Mouse (Mus musculus) urinary bladder, adult 18-20 months (tissue): ENCODE results near the gene Gm10447.

Source experiments
- DNase-seq, 2 experiments: peaks; one replicate each; pipeline ENCODE4 v3.0.0; 2022; ENCODE audit warnings: low spot score in 2 of 2, mixed read lengths in 2 of 2

Gm10447 gene

GRCm38 (mm10) chr11:53478383-53479170 is 21.7 kb upstream of the Gm10447 start:
- DNase-seq: no peak

DNA sequence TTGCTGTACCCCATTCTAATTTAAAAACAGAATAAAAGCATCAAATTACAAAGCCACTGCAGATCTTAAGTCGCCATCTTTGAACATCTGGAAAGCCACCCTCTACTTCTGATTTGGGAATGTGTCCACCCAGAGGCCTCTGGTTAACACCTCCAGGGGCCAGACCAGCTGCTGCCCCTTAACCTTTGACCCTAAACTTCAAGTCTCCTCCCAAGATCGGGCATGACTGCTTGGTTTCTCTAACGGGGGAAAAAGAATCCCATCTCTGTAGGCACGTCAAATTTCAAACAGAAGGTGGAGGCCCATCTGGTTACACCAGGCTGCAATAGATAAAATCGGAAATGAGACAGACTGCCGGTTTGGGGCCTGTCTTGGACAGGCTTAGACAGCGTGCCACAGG is 20.9 kb upstream of the Gm10447 start:
- DNase-seq: no peak

DNA sequence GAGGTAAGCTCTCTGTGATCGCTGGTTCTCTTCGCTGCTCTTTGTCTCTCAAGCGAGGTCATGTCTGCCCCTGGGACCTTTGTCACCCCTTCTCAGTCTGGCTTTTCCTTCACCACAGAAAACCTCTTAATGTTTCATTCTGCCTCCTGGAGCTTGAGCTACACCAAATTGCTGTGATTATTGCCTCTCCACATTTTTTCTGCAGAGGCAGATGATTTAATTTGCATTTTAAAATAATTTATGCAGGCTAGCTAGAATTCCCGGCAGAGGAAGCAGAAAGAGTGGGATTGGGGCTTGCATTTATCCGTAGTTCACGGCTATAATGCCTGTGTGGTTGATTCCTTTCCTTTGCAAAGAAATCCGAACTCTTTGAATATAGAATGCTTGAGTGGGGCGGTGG is 18.7 kb upstream of the Gm10447 start:
- DNase-seq: no peak

GRCm38 (mm10) chr11:53472709-53473108 is 15.8 kb upstream of the Gm10447 start:
- DNase-seq: no peak

GRCm38 (mm10) chr11:53469968-53470695 is 13.2 kb upstream of the Gm10447 start, which contains the start of gene Gm9837:
Gene Gm9837 (minus strand): TSS chr11:53470479.
- peak; percentile 74 to 79 for DNase-seq

GRCm38 (mm10) chr11:53469294-53469967 is 12.5 kb upstream of the Gm10447 start:
- no peak for DNase-seq

- DNase-seq: no peak
Measured at GRCm38 (mm10) chr11:53466231-53466971, 9.5 kb upstream of the Gm10447 start.

DNA sequence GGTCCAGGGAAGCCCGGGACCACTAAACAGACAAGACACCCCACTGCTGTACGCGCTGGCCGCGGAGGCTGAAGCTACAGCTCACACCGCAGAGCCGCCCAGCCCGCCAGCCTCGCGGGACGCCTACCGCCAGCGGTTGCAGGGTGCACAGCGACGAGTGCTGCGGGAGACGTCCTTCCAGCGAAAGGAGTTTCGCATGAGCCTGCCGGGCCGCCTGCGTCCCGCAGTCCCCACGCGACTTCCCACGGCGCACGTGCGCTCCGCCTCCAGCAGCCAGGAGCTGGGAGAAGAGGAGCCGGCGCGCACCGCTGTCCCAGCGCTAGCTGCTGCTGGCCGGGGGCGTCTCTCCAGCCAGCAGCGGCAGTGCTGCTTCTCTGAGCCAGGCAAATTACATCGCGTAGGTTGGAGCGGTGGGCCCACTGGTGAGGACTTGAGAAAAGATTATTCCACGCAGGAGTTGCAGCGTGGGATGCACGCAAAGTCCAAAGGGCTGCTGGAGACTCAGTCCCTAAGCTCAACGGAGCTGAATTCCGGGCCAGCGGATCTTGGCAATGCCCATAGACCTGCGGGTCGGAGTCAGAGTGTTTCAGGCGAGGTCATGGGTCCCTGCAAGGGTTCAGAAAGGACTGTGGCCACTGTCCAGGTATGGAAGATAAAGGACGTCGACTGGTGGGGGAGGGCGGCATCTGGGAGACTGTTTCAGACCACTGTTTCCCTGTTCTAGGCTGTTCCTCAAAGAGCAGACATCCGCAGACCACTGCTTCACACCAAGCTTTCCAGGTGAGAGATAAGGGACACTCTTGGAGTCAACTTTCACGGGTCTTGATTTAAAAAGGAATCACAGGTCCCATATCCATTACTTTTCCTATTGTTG is 6.9 kb upstream of the Gm10447 start:
- DNase-seq: no peak

- no peak for DNase-seq
Measured at GRCm38 (mm10) chr11:53461727-53462126, 4.8 kb upstream of the Gm10447 start.

DNA sequence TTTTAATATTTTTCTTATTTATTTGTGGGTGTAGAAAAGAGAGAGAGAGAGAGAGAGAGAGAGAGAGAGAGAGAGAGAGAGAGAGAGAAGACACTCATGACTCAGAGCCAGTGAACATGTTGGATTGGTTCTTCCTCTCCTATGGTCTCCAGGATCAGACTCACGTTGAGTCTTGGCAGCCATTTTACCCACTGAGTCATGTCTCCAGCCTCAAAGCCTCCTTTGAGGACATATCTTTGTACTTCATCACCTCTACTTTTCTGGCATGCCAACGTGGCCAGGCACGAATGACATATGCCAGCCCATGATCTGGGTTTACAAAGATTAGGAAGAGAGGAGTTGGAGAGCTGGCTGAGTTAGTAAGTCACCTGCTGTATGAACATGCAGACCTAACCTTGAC is 3.3 kb upstream of the Gm10447 start:
- DNase-seq: no peak

- DNase-seq: no peak
Measured at GRCm38 (mm10) chr11:53458996-53459395, 2.1 kb upstream of the Gm10447 start.

DNA sequence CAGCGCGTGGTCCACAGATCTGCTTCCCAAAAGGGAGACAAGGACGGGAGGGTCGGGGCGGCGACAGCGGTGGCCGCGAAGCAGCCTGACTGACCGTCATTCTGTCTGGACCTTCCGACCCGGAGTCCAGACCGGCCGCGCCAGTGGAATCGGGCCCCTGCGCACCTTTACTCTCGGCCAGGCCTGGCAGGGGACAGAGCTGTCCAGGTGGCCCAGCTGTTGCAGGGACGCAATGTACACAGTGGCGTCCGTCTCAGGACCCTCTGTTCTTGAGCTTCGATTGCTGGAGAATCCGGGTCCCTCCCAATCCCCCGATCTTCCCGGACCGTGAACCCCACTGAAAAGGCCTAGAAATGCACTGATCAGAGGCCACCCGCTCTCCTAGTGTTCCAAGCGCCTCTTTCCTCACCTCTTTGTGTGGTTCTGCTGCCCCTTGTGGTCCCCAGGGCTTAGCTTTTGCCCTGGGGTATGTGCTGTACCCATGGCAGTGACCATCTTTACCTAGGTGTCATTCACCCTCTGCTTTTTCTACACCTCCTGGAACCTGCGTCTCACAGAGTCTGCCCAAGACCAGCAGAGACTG is 553 bp upstream of the Gm10447 start:
- DNase-seq: no peak

GRCm38 (mm10) chr11:53453031-53453430 is 3.9 kb downstream of the Gm10447 start:
- DNase-seq: no peak

DNA sequence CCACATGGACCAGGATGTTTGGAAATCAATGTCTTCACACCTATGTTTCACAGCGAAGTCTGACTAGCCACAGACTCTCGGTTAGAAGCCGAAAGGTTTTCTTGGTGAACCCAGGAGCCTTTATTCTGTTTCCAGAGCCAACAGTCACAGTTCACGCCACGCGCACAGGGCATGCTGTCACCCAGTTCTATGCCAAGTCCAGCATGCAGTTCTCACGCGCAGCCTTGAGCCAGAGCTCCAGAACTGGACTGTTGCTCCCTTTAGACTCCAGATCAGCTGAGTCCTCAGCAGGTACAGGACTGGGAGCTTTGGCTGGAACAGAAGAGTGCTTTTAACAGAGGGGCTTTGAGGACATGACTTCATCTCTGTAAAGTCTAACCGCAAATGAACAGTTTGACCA is 4.5 kb downstream of the Gm10447 start:
- no peak for DNase-seq

GRCm38 (mm10) chr11:53451361-53451760 is 5.5 kb downstream of the Gm10447 start:
- DNase-seq: no peak

DNA sequence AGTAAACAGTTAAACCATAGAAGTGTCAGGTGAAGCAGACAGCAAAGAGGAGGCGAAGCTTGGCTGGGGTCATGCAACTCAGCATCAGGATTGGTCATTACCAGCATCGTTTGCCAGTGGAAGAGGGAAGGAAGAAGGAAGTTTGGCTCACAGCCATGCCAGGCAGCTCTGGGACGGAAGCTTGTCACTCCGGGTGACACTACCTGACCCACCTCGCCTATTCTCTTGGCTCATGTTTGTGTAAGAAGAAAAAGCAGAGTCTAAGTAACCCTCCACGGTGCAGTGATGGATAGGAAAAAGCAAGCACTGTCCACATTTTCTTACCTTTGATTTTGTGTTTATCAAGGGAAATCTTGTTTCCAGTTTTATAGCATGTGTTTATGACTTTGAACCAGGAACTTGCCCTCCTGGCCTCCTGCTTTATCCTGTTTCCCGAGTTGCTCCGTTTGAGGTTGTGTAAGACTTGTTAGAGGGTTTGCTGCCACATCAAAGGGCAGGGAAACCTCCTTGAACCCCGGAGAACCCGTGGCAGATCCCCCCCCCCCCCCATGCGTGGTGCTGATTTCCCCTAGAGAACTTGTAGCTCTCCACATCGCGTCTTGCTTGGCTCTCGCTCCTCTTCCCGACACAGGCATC is 6.7 kb downstream of the Gm10447 start:
- no peak for DNase-seq

- no peak for DNase-seq
Measured at GRCm38 (mm10) chr11:53448529-53448928, 8.4 kb downstream of the Gm10447 start.

DNA sequence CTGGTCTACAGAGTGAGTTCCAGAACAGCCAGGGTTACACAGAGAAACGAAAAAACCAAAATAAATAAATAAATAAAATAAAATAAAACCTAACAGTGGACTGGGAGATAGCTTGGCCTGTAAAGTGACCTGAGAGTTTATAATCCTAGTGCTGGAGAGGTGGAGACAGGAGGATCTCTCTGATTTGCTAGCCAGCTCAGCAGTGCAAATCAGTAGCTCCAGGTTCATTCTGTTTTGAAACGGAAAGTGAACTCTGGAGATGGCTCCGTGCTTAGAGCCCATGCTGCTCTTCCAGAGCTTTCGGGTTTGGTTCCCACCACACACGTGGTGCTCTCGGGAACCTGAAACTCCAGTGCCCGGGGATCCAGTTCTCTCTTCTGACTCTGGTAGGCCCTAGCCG is 8.9 kb downstream of the Gm10447 start:
- DNase-seq: no peak

- no peak for DNase-seq
Measured at GRCm38 (mm10) chr11:53446183-53446582, 10.7 kb downstream of the Gm10447 start.

GRCm38 (mm10) chr11:53445562-53445961 is 11.3 kb downstream of the Gm10447 start:
- no peak for DNase-seq
